Mouse (Mus musculus): ENCODE results near the gene Atg7.

Gene Atg7

DNA sequence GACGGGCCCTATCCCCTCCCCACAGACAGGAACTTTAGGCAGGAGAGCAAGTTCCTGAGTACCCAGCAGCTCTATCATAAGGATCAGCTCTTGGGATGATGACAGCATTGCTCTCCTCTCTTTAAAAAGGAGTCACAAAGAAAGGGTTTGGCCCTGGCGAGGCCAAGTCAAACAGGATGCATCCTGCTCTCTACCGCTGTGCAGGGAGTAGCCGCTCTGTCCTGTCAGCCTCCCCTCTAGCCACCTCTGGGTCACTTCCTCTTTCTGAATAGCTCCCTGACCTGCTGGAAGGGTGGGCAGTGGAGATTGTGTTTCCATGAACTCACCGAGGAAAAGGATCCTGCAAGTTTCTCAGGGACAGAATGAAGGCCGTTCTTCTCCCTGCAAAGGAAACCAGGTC lies 175.6 kb downstream of the Atg7 start:
- WGBS = 76% methylated on average over 6 of the region's 6 CpGs

DNA sequence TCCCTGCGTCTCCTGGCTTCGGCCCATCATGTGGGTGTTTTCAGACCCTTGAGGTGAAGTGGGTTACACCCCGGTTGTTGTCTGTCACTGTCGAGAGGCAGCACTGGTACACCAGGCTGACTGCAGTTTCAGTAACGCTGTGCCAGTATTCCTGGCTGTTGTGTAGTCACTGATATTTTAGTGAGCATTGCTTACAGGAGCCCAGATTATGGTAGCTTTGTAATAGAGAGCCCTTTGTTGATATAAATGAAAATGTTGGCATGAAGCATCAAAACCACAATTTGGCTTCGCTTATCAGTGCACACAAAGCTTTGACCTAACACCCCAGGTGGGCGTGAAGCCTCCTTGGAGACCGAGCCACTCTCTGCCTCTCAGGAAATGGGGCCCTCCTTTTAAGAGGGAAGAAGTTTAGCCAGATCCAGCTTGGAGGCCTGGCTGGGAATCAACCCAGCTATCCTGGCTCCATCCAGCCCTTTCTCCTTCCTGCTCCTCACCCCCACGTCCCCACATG lies 177.1 kb downstream of the Atg7 start:
- 69% methylated on average over 9 of the region's 9 CpGs for WGBS

DNA sequence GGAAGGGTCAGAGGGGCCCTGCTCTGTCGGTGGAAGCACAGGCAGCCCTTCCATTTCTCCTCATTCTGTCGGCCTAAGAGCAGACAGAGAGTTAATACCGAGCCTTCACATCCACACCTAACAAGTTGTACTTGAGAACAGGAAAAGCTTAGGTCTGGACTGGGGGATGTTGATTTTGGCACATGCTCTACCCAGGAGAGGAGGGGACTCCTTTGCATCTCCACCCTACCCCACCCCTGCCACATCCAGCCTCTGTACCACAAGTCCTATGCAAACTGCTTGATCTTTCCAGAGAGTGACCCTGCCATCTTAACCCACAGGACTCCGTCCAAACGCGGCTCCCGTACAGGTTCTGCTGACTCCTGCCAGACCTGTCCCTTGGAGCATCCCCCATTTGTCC lies 178.7 kb downstream of the Atg7 start:
- 89% methylated on average over 7 of the region's 7 CpGs for WGBS

DNA sequence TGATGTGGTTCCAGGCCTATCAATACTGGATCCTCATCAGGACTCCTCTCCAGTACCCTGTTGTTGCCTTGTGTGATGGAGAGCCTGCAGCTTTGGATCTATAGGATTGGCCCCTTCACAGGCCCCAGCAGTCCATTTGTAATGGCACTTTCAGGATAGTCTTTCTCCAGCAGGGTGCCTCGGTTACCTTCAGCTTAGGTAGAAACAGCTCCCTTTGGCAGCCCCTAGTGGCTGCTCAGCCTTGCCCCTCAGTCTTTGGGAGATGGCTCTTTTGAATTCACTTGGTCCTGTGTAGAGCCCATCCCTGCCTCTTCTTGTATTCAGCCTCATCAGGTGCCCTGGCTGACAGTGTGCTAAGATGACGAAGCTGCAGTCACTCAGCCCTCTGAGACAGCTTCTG lies 184.0 kb downstream of the Atg7 start:
- 97% methylated on average over 2 of the region's 2 CpGs for WGBS

DNA sequence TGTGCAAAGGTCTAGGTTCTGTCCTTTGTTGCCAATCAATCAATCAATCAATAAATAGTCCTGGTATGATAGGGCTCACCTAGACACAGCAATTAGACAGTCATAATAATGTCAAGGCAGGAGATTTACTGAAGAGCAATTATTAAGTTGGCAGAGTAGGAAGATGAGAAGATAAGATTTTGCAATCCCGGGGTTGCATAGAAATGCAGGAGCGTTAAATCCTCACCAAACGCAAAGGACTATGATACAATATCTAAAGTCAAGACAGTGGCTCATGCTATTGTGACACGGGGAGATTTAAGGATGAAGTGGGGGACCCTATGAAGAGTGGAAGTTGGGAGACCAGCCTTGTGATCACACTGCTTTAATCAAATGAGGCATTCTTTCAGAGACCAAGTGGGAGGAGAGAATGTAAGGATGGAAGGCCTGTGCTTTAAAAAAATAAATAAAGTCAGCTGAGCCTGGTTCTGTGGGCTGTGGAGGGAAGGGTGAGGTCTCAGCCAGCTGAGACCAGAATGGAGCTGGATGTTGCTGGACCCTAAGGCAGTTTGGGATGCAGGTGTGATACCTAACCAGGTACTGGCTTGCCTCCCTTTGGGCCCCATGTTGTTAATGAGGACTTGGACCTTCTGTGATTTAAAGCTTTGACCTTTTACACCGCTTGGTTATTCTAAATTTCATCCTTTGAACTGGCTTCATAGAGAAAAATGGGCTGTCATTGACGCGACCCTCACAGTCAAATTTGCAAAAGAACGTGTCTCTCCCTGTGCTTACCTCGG lies 187.0 kb downstream of the Atg7 start:
- WGBS = 97% methylated on average over 9 of the region's 9 CpGs

DNA sequence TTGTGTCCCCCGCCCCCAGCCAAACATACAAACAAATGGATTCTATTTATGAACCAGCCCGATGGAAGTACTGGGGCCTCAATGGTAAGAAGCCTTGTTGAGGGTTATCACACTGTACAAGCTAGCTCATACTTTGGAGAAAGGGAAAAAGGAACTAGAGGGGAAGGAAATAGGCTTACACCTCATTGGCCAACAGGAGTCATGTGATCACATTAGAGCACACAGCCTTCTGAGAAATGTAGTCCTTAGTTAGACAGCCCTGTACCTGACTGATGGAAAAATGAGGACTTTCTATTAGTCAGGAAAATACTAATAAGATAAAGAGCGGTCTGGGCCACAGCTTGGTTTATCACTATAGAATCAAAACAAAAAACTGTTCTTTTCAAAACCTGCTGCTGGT lies 188.9 kb downstream of the Atg7 start:
- WGBS = 89% methylated on average over 3 of the region's 3 CpGs

DNA sequence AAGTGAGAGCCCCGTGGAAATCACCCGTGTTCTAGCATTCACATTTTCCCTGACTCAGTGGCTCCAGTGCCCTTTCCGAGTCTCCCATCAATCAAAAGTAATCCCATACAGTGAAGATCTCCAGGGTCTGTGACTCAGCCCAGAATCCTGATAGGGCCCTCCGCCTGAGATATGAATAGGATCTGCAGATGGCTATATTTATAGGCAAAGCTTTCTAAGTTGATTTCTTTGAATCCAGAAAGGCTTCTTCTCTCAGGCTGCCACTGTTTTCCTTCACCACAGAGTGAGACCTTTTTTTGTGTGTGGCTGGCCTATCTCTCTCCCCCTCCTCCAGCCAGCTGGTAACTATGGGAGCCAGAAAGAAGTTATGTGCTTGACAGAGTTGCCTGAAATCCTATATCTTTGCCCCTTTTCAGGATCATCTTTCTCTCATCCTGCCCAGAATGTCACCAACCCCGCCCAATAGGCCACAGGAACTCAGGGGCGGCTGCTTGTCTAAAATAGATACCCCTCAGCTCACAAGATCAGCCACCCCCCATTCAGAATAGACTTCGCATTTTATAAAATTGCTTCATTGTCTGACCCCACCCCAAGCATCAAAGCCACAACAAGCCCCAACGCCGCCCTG lies 190.3 kb downstream of the Atg7 start:
- WGBS = 58% methylated on average over 9 of the region's 9 CpGs

DNA sequence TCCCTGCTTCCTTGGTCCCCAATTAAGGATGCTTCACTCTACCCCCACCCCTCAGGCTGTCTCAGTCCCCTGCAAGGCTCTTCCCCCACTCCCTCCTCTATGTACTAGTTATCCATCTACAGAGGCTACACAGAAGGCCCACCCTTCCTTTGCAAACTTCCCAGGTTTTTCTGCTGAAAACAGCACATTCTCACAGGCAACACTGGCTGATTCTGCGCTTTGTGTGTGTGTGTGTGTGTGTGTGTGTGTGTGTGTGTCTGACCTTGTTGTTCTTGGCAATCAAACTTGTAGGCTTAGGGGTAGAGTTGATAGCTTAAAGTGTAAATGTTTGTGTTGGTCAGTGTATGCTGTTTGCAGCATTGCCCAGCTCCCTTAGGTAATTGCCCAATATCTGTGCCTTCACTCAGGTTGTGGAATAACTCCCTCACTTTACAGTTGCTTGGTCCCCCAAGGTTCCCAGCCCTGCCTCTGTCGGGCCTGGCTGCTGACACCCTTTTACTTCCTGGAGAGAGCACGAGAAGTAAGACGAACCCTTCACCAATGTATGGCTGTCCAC lies 191.0 kb downstream of the Atg7 start:
- WGBS = 77% methylated on average over 4 of the region's 4 CpGs

DNA sequence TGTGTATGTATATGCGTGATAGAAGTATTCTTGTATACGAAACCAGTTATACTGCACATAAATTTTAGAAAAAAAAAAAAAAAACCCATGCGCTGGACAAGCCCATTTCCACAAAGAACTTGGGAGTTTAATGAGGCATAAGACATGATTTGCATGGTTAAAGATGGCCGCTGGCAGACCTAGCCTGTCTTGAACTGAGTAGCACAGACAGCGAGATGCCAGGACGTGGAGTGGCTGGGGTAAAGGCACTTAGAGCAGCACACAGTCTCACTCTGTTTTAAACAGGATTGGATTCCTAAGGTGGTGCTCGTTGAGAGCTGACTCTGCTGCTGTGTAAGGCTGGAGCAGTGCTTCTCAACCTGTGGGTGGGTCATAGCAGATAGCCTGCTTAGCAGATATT lies 192.4 kb downstream of the Atg7 start:
- 78% methylated on average over 7 of the region's 7 CpGs for WGBS

DNA sequence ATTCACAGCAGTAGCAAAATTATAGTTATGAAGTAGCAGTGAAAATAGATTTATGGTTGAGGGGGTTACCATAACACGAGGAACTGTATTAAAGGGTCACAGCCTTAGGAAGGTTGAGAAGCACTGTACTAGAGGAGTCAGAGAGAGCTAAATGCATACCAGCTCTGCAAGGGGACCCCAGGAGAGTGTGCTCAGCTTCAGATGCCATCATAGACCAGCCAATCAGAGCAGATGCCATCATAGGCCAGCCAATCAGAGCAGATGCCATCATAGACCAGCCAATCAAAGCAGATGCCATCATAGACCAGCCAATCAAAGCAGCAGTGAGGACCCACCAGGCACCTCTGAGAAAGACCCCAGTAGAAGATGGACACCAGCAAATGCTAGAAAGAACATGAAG lies 192.9 kb downstream of the Atg7 start:
- WGBS = 92% methylated on average over 1 of the region's 1 CpGs

DNA sequence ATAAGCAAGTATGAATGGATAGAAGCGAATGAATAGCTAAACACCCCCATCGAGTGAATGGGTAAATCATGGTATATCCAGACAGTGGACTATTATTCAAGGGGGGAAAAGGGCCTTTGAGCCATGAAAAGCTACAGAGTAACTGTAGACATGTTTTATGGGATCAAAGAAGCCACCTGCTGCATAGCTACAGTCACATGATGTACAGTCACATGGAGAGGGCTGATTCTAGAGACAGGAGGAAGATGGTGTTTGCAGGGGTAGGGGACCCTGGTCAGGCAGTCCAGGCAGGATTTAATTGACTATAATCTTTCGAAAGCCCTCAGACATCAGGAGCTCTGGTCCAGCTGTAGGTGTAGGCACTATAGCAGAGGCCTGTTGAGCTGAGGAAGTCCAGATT lies 193.5 kb downstream of the Atg7 start:
- WGBS = 80% methylated on average over 3 of the region's 3 CpGs

DNA sequence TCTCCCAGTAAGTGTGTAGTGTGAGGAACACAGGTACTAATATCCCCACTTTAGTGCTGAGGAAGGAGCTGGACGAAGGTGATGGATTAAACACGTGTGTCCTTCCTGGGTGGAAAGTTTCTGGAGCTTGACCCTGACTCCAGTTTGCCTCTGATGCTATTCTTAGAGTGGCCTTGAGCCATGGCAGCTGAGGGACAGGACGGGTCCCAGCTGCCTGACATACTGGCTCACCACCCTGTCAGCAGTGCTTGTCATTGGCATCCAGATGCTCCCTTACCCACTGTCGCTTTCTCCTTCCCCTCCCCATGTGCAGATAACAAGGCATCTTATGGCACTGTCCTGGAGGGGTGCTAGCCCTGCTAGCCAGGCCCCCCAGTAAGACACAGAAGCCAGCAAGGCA lies 196.0 kb downstream of the Atg7 start:
- 91% methylated on average over 4 of the region's 4 CpGs for WGBS

DNA sequence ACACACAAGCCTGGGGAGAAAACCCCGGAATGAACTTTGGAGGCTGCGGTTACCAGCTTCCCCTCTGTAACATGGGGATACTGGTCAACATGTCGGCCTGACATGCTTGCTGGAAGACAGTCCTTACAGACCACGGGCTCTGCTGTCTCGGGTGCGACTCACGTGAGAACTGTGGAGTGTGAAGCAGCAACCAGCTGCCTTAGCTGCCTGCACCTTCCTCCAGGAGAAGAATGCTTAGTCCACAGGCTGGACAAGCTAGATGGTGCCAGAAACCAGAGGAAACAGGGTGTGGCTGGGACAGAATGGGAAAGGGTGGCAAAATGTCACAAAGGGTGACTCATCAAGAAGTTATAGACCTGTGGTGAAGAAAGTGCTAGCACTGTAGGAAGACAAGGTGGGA lies 197.1 kb downstream of the Atg7 start:
- WGBS = 91% methylated on average over 7 of the region's 7 CpGs

DNA sequence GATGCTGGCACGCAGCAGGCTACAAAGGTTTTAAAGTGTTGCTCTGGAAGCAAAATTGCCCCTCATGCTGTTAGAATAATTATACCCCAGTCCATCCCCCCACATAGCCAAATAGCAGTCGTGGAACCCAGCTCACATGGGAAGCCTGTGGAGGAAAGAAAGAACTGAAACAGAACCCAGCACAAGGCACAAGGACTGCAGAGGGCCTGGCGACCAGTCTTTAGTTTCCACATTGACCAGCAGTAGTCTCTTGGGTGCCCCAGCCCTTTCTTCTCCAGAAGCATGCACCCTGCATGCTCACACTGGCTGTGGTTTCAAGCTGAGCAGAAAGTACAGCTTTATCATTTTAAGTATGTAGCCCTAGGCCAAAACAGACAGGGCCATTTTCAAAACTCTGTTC lies 199.2 kb downstream of the Atg7 start:
- WGBS = 81% methylated on average over 3 of the region's 3 CpGs

DNA sequence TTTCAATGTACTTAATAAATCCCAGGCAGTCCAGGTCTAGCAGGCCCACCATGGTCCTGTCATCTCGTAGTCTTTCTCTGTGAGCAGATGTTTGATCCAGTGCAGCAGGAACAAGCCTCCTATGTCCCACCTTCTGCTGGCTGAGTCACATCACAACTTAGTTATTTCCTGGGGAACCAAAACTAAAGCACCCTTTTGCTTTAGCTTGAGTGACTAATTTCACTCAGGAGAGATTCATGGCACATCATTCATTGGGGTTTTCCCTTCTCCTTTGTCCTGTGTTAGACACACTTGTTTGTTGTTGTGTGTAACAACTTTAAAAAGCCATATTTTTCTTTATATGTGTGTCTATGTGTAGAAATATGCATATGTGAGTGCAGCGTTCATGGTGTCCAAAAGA lies 200.0 kb downstream of the Atg7 start:
- 88% methylated on average over 2 of the region's 2 CpGs for WGBS

DNA sequence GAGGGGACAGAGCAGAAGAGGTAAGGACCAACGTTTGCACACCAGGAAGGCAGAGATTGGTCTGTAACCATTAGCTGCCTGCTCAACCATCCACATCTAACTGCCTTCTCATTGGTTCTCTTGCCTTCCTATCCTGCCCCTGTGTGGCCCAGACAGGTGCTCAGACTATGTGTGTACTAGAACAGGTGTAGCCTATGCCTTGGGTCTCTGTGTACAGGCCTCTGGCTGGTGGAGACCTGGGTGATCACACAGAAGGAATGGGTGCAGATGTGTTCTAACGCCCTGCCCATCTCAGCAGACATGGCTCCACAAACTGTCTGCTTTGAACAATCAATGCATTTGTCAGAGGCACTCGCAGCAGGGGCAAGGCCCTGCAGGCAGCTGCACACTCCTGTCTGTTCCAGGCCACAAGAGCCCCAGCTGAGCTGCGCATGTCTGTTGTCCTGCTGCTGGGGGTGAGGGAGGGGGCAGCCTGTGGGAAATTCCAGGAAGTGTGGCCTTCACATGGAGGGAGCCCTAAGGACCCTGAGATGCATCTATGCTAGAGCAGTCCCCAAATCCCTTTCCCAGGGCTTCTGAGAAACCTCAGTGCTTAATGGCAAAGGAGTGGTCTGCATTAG lies 203.4 kb downstream of the Atg7 start:
- 69% methylated on average over 4 of the region's 4 CpGs for WGBS

DNA sequence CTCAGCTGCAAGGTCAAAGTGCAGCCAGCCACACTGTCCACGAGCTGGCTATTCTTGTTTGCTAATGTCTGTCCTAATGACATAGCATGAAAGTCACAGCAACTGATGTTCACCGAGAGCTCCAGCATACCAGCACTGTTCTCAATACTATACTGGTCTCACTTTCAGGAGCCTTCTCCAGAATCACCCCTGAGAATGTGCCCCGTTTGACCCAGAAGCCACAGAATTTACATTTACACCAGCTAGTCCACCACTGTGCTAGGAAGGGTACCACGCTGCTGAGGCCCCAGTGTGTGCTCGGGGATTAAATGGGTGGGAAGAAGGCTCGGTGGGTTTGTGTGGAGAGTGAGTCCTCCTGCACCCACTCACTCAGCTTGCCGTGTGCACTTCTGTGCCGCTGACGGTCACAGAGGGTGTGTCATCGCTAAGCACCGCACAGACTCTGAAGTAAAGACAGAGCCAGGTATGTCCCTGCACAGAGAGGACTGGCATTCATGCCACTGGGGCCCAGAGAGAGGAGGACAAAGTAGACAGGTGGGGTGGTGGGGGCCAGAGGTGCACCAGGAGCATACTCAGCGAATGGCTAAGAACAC lies 204.8 kb downstream of the Atg7 start:
- WGBS = 82% methylated on average over 12 of the region's 12 CpGs

DNA sequence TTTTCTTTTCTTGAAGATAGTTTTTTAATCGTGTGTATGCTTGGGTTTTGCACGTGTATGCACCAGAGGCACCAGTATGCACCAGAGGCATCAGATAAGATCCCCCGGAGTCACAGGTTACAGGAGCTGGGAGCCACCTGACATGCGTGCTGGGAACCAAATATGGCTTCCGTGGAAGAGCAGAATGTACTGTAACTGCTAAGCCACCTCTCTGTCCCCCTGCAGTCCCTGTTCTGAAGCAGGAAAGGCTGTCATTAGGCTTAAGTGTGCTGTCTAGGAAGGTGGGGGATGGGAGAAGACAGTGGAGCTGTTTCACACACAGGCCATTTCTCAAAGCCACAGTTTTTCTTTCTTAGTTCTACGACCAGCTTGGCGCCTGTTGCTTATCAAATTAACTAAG lies 205.9 kb downstream of the Atg7 start:
- 71% methylated on average over 7 of the region's 7 CpGs for WGBS

DNA sequence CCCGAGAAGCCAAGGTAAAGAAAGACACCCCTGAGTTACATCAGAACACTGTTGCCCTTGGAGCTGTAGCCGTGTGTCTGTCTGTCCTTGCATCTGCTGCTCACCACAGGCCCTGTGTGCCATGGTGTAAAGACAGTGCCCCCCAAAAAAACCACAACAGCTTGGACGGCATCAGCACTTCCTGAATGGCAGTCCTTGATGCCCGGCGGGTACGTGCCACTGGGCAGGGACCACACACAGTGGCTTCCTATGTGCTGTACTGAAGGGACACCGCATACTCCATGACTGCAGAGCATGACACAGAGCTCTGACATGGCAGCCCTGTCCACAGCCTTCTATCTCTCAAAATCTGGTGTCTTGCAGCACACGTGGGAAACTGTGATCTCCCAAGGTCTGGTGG lies 206.9 kb downstream of the Atg7 start:
- 89% methylated on average over 8 of the region's 8 CpGs for WGBS

DNA sequence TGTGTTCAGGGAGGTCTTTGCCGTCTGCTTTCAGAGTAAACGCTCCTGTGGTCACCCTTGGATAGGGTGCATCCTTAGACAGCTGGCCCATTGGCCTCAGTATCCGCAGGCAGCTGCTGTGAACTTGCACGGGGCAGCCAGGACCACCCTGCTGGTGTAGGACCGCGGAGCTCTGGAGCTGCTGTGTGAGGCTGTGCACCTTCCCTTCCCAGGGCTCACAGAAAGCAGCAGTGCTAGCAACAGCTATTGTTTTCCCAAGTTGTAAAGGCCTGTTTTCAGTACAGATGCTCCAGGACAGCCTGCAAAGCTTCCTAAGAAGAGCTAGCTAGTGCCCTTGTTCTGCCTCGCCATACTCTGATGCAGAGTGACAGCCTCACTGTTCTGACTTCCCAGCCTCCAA lies 208.8 kb downstream of the Atg7 start:
- WGBS = 77% methylated on average over 7 of the region's 7 CpGs

DNA sequence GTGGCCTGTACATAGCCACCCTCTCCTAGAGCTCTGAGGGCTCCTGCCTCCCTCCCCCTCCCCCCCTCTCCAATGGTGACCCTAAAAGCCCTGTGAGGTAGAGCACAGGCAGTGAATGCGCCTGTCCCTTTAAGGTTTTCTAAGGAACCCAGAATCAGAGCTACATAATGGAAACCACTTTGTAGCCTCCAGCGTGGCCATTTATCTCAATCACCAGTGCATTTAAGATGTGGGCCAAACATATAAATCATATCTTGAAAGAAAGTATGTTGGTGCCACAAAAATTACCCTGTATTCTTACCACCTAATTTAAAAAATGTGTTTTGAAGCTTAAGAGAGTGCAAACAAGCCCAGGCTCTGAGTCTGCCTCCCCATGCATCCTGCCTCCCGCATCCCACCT lies 209.8 kb downstream of the Atg7 start:
- 64% methylated on average over 3 of the region's 3 CpGs for WGBS

DNA sequence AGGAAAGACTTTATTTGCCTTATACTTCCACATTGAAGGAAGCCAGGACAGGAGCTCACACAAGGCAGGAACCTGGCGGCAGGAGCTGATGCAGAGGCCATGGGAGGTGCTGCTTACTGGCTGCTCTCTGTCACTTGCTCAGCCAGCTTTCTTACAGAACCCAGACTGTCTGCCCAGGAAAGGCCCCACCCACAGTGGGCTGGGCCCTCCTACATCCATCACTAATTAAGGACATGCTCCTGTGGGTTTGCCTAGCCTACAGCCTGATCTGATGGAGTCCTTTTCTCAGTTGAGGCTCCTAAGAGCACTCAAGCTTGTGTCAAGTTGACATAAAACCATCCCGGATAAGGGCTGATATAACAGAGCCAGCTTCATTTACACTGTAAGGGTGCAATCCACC lies 211.5 kb downstream of the Atg7 start:
- 49% methylated on average over 2 of the region's 2 CpGs for WGBS
